Mouse (Mus musculus) NIH3T3 (cell line): ENCODE measurements at regions not wholly inside any gene's neighbourhood (a gene's known extent, or its start where the extent isn't known, plus 50 kb on each side); places are given as distances from the start of the nearest gene placed in this dataset.

Source experiments
- DNase-seq: peaks from one replicate; pipeline ENCODE4 v3.0.0-alpha.2; 2012; ENCODE audit warnings: low read depth

DNA sequence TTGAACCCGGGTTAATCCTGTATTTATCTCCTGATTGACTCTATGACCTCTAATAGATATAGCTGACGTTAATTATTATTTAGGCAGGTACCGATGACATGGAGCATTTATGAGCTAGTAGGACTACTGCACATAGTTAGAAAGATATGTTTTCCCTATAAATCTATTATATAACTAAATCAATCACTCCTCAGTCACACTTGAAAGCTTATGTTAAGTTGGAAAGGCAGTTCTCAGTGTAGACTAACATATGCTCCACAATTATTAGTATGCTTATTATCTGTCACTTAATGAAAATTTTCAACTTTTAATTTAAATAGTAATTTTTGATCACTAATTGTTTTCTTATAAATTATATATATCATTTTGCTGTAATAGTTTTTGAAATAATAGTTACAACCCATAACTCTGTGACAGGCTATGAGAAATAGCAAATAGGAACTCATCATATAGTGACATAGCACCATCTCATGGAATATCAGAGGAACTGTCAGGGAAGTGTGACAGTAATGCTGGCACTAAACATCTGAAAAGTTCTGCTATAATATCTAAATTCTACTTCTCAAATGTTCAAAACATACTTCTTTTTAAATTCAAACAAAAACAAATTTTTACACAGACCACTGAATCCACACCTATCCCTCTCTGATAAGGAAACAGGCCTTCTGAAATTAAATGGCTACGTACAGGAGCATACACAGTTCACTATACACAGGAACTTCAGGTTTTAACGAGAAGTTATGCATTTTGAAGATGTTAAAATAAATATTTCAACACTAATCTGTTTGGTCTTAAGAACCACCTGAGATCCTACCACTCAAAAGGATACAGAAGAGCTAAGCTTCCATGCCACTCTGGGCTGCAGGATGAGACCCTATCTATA, 75.3 kb upstream of the Map2 start:
- no peak for DNase-seq

DNA sequence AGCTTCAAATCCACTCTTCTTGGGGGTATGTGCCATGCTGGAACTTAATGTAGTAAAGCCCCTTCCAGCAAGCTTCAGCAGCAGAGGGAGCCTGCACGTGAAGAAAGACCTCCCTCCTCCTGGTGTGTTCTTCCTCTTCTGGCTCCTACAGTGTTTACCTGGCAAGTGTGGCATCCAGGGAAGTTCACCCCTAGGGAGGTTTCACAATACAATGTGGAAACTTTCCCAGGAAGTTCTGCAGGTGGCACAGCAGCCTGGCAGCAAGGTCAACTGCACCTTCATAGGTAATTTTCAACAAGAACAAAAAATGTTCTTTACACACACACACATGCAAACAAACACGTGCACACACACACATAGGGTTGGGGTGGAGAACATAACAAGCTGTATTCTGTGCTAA, 73.7 kb upstream of the Map2 start:
- no peak for DNase-seq

DNA sequence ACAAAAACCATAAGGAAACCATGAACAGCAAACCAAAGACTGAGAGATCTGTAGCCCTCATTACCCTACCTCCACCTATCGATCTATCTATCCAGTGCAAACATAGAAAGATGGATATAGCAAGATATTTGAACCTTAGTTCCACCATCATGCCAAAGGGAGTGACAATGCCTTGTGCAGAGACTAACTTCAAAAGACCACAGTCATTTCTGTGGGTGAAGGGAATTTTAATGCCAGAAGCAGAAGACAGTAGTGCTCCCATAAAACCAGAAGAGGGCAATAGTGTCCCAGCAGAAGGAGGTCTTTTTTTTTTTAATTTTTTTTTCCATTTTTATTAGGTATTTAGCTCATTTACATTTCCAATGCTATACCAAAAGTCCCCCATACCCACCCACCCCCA, 70.6 kb upstream of the Map2 start:
- DNase-seq: peak; percentile 66

DNA sequence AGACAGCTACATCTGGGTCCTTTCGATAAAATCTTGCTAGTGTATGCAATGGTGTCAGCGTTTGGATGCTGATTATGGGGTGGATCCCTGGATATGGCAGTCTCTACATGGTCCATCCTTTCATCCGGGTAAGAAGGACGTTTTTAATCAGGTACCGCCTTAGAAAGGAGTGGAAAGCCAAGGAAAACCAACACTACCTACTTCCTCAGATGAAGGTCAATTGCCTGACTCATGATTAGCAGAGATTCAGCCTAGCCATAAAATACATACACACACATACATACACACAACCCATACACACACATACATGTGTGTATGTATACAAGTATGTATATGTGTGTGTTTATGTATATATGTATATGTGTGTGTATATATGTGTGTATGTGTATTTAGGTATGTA, 69.9 kb upstream of the Map2 start:
- DNase-seq: peak; percentile 35

DNA sequence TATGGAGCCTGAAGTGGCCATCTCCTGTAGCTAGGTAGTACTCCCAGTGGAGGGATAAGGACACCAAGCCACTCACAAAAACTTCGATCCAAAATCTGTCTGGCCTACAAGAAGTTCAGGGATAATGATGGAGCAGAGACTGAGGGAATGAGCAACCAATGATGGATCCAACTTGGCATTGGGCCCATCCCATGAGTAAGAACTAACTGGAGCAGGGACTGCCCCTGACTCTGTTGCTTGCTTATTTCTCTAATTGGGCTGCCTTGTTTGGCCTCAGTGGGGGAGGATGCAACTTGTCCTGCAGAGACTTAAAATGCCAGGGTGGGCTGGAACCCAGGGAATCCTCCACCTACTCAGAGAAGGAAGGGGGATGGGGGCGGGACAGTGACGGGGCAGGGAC, 67.0 kb upstream of the Map2 start:
- peak; percentile 70 for DNase-seq

DNA sequence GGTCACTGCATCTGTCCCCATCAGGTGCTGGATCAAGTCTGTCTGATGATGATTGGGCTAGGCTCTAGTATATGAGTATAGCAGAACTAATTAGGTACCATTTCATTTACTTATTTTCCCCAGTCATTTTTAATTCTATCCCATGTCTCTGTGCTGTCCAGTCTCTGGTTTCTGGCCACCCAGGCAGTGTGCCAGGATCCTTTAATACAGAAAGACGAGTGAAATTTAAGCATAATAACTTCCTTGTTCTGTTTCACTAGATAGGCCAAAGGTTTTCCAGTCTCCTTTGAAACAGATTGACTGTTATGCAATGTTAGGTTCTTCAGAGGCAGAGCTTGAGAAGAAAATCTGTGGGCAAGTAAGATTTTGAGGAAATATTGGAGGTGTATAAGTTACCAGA, 61.2 kb upstream of the Map2 start:
- no peak for DNase-seq

DNA sequence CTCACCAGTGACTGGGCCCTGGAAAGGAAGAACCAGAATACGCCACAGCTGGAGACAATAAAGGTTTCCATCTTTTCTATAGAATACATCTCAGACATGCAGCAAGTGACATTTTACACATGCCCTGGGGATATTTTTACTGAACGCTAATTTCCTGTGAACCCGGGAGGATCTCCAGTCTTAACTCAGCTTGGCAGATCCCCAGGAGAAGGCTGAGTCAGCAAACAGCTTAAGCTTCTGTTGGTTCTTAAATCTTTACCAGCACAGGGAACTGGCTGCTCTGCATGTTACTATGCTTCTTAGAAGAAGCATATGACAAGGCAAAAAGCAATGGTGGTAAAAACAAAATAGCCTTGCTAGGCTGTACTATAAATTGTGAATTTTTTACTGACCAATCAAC, 59.7 kb upstream of the Map2 start:
- peak; percentile 74 for DNase-seq
